Mouse (Mus musculus) heart, postnatal 0 days (tissue): ENCODE measurements at regions not wholly inside any gene's neighbourhood (a gene's known extent, or its start where the extent isn't known, plus 50 kb on each side); places are given as distances from the start of the nearest gene placed in this dataset.

Experiments used
- ATAC-seq: fragments of 200-750 bp; cut with Nextera tagmentation; 2 replicates; pipeline ENCODE4 v1.8.0; 2017; ENCODE audit warnings: low read depth, moderate number of reproducible peaks, moderate library complexity; ENCODE audit not compliant: insufficient read depth
- DNase-seq: peaks from one replicate; pipeline ENCODE4 v3.0.0-alpha.2; 2016; ENCODE audit warnings: low spot score
- H3K27ac ChIP-seq: fragments of 300-500 bp; sonication (generic); 2 replicates; pipeline ENCODE4 v1.5.1; 2014; ENCODE audit warnings: low read depth, mild to moderate bottlenecking
- H3K27me3 ChIP-seq: fragments of 300-500 bp; sonication (generic); 2 replicates; pipeline ENCODE4 v1.6.1; 2014; ENCODE audit warnings: low read length, mixed read lengths; ENCODE audit not compliant: control insufficient read depth, insufficient read depth
- H3K36me3 ChIP-seq: fragments of 300-500 bp; sonication (generic); replicated peaks from 2 replicates; pipeline ENCODE4 v1.6.1; 2014; ENCODE audit warnings: low read length, mixed read lengths; ENCODE audit not compliant: control insufficient read depth, insufficient read depth
- H3K4me1 ChIP-seq: fragments of 300-500 bp; sonication (generic); 2 replicates; pipeline ENCODE4 v1.6.1; 2014; ENCODE audit warnings: antibody characterized with exemption; ENCODE audit not compliant: control insufficient read depth, insufficient read depth
- H3K4me2 ChIP-seq: fragments of 300-500 bp; sonication (generic); 2 replicates; pipeline ENCODE4 v1.6.1; 2014; ENCODE audit warnings: low read depth, mild to moderate bottlenecking, low read length, moderate library complexity
- H3K4me3 ChIP-seq: fragments of 300-500 bp; sonication (generic); 2 replicates; pipeline ENCODE4 v1.5.1; 2014; ENCODE audit warnings: low read depth, low read length
- H3K9ac ChIP-seq: fragments of 300-500 bp; sonication (generic); replicated peaks from 2 replicates; pipeline ENCODE4 v1.6.1; 2014; ENCODE audit warnings: low read depth, low read length, mixed read lengths
- H3K9me3 ChIP-seq: fragments of 300-500 bp; sonication (generic); replicated peaks from 2 replicates; pipeline ENCODE4 v1.6.1; 2016; ENCODE audit warnings: low read length; ENCODE audit not compliant: control insufficient read depth
- CTCF ChIP-seq: IDR thresholded peaks from 2 replicates; pipeline ENCODE4 v1.5.1; 2016; ENCODE audit warnings: antibody characterized with exemption, control low read depth, low read depth
- EP300 ChIP-seq: IDR thresholded peaks from 2 replicates; pipeline ENCODE4 v1.6.1; 2016; ENCODE audit warnings: antibody characterized with exemption, low read depth
- WGBS: fragments of 180-500 bp; shearing (Covaris S2); extraction: QIAGEN DNeasy Blood & Tissue Kit; methylation state at CpG from one replicate; pipeline ENCODE4 v1.1.7; 2014; 5-methylcytosine and 5-hydroxymethylcytosine counted together

- Histone ChIP-seq H3K4me1 (peaks cover 6% of the 10 kb centered on the region), H3K9ac (no peak overlapping the region), H3K9me3 (no peaks in the 10 kb centered on the region), H3K27me3 (no peaks in the 10 kb centered on the region), H3K36me3 (no peaks in the 10 kb centered on the region), H3K4me2 (peak overlapping the region; percentile 35), H3K27ac (peak overlapping the region; percentile 2; the same call in 1 of the 2 replicates), H3K4me3 (0 out of 2 replicates have a peak overlapping the region, but pooled peaks have one; percentile 5)
- DNase-seq (peak; percentile 25), ATAC-seq (peak; percentile 68; the same call in 1 of the 2 replicates)
- TF ChIP-seq CTCF (no peak), EP300 (no peak)
- WGBS, result 46% methylated on average over 12 of the region's 12 CpGs
These were observed 214.7 kb downstream of the Agtpbp1 start for GRCm38 (mm10) chr13:59370141-59370816.

- WGBS, result 66% methylated on average over 13 of the region's 13 CpGs
- no peak for ATAC-seq
These were observed 216.2 kb downstream of the Agtpbp1 start for GRCm38 (mm10) chr13:59368550-59369449.

DNA sequence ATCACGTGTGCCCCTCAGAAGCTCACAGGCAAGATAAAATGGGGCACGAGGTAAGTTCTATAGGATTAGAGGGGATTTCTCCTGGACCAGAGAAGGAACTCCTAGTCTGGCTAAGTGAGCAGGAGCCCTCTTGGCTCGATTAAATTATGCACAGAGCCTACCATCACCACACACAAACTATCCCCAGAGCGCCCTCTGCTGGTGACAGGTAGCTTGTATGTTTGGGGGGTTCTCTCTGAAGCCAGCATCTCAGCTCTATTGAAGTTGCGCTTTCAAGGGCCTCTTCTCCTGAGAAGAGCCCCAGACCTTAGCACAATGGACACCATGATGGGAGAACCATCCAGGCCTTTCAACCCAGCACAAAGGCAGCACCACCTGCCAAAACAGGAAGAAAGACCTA lies 219.6 kb downstream of the Agtpbp1 start:
- TF ChIP-seq CTCF (peak; percentile 78), EP300 (no peak)
- H3K9me3 ChIP-seq, result no peaks in the 10 kb centered on the region
- H3K4me2 ChIP-seq, result no peak overlapping the region
- peak; percentile 57 for DNase-seq
- 46% methylated on average over 5 of the region's 5 CpGs for WGBS
- H3K4me3 ChIP-seq, result no peak overlapping the region
- peaks cover 1% of the 10 kb centered on the region for H3K4me1 ChIP-seq
- no peak overlapping the region for H3K9ac ChIP-seq
- ATAC-seq, result peak; percentile 44; the same call in 1 of the 2 replicates
- H3K36me3 ChIP-seq, result no peaks in the 10 kb centered on the region
- H3K27ac ChIP-seq, result no peak overlapping the region
- H3K27me3 ChIP-seq, result no peaks in the 10 kb centered on the region

More at GRCm38 (mm10) chr13:59368550-59369449, 216.2 kb downstream of the Agtpbp1 start:
- no peak for DNase-seq
- Histone ChIP-seq H3K36me3 (no peaks in the 10 kb centered on the region), H3K9ac (no peak overlapping the region), H3K9me3 (no peaks in the 10 kb centered on the region), H3K27me3 (no peaks in the 10 kb centered on the region), H3K4me3 (no peak overlapping the region), H3K27ac (no peak overlapping the region), H3K4me1 (peaks cover 6% of the 10 kb centered on the region), H3K4me2 (no peak overlapping the region)
- TF ChIP-seq CTCF, result no peak
- no peak for TF ChIP-seq EP300

GRCm38 (mm10) chr13:59363428-59363827 lies 221.6 kb downstream of the Agtpbp1 start:
- TF ChIP-seq CTCF, result no peak
- no peak for TF ChIP-seq EP300
- Histone ChIP-seq H3K9me3 (no peaks in the 10 kb centered on the region), H3K9ac (no peak overlapping the region), H3K4me3 (no peak overlapping the region), H3K4me1 (no peaks in the 10 kb centered on the region), H3K4me2 (no peak overlapping the region), H3K27ac (no peak overlapping the region), H3K27me3 (no peaks in the 10 kb centered on the region), H3K36me3 (no peaks in the 10 kb centered on the region)
- ATAC-seq (no peak), DNase-seq (no peak)
- 68% methylated on average over 10 of the region's 10 CpGs for WGBS

DNA sequence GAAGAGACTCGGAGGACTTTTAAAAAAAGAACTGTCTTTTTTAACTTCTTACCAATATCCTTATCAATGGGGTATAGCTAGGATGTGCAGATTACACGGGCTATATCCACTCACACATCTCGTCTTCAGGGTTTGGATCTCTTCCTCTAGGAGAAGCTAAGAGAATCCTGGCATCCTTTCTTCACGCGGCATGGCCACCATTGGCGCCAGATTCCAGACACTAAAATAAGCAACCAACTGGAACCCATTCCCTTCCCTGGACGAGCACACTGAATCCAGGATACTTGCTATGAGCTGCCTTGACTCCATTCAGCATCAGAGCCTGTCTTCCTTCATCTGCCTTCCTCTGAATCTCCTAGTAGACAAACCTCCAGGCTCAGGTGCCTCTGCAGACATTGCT lies 223.7 kb downstream of the Agtpbp1 start:
- Histone ChIP-seq H3K36me3 (no peaks in the 10 kb centered on the region), H3K4me2 (no peak overlapping the region)
- 61% methylated on average over 7 of the region's 7 CpGs for WGBS

More for the DNA sequence above, 223.7 kb downstream of the Agtpbp1 start:
- DNase-seq (no peak), ATAC-seq (no peak)
- TF ChIP-seq EP300, result no peak
- TF ChIP-seq CTCF, result no peak
- Histone ChIP-seq H3K9ac (no peak overlapping the region), H3K27ac (no peak overlapping the region), H3K4me3 (no peak overlapping the region), H3K4me1 (no peaks in the 10 kb centered on the region), H3K27me3 (no peaks in the 10 kb centered on the region), H3K9me3 (no peaks in the 10 kb centered on the region)
